Mouse (Mus musculus): ENCODE data around the gene Gm28042. TPM values are rescaled to one million over a fixed set of nuclear protein-coding genes. Genes with fewer than 3 reads are reported as not detected.
A peak's percentile ranks its signal among the peaks of the same experiment; 100 is the strongest.

Gene Gm28042
- polyA plus RNA-seq, 1 experiment from 2014 or later: 0.89 TPM

- no peak overlapping the region for H3K4me3 ChIP-seq (replicated peaks; ENCODE audit: low read depth, low read length)
- DNase-seq (ENCODE audit: low spot score) (peak; percentile 40), ATAC-seq (replicated peaks; ENCODE audit: low FRiP score, low read depth) (peak; percentile 20; the same call in 1 of the 2 replicates)
- 0 out of 2 replicates have a peak, but pooled peaks cover 5% of the 10 kb centered on the region for H3K4me1 ChIP-seq (replicated peaks; ENCODE audit: insufficient read depth, low read length)
- H3K36me3 ChIP-seq (ENCODE audit: insufficient read depth, low read length): no peaks in the 10 kb centered on the region
- H3K27me3 ChIP-seq (ENCODE audit: insufficient read depth, low read length): no peaks in the 10 kb centered on the region
- 26% methylated on average over 6 of the region's 6 CpGs for WGBS
- peak overlapping the region; percentile 27 for H3K27ac ChIP-seq
- H3K4me2 ChIP-seq (ENCODE audit: low read length): no peak overlapping the region
- H3K9me3 ChIP-seq (replicated peaks; ENCODE audit: low read length): no peaks in the 10 kb centered on the region
- no peak for TF ChIP-seq CTCF (IDR thresholded peaks at IDR 0.05; ENCODE audit: low read depth)
- H3K9ac ChIP-seq (ENCODE audit: low read depth, low read length): no peak overlapping the region
Observed at GRCm38 (mm10) chr2:120060190-120060589, 32.9 kb downstream of the Gm28042 start.

DNA sequence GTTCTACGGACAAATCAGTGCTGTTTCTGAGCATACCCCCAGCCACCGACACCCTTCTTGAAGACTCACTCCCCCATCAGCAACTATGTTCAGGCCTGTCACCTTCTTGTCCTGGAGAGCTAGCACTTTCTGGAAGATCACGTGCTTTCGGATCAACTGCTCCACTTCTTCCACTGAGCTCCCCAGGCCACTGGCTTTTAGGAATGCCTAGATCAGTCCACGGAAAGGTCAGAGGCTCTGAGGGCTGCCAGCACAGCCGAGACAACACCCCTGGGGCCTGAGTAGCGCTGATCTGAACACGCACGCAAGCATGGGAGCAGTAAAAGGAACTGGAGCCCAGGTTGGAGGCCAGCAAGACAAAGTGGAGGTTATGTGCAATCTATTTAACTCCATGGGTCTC, 33.4 kb downstream of the Gm28042 start:
- ATAC-seq (replicated peaks; ENCODE audit: low FRiP score, low read depth) (peak; percentile 57; the same call in 1 of the 2 replicates), DNase-seq (ENCODE audit: low spot score) (peak; percentile 68)
- TF ChIP-seq CTCF (IDR thresholded peaks at IDR 0.05; ENCODE audit: low read depth): no peak
- Histone ChIP-seq H3K4me1 (replicated peaks; ENCODE audit: insufficient read depth, low read length) (0 out of 2 replicates have a peak, but pooled peaks cover 5% of the 10 kb centered on the region), H3K9ac (ENCODE audit: low read depth, low read length) (no peak overlapping the region), H3K4me2 (ENCODE audit: low read length) (no peak overlapping the region), H3K9me3 (replicated peaks; ENCODE audit: low read length) (no peaks in the 10 kb centered on the region), H3K36me3 (ENCODE audit: insufficient read depth, low read length) (no peaks in the 10 kb centered on the region), H3K27me3 (ENCODE audit: insufficient read depth, low read length) (no peaks in the 10 kb centered on the region), H3K27ac (peak overlapping the region; percentile 27), H3K4me3 (replicated peaks; ENCODE audit: low read depth, low read length) (no peak overlapping the region)
- 26% methylated on average over 9 of the region's 9 CpGs for WGBS

- Histone ChIP-seq H3K4me1 (replicated peaks; ENCODE audit: insufficient read depth, low read length) (0 out of 2 replicates have a peak, but pooled peaks cover 5% of the 10 kb centered on the region), H3K9me3 (replicated peaks; ENCODE audit: low read length) (no peaks in the 10 kb centered on the region), H3K4me2 (ENCODE audit: low read length) (no peak overlapping the region), H3K36me3 (ENCODE audit: insufficient read depth, low read length) (no peaks in the 10 kb centered on the region), H3K27me3 (ENCODE audit: insufficient read depth, low read length) (no peaks in the 10 kb centered on the region), H3K9ac (ENCODE audit: low read depth, low read length) (no peak overlapping the region), H3K27ac (no peak overlapping the region), H3K4me3 (replicated peaks; ENCODE audit: low read depth, low read length) (no peak overlapping the region)
- no peak for ATAC-seq (replicated peaks; ENCODE audit: low FRiP score, low read depth)
- no peak for DNase-seq (ENCODE audit: low spot score)
- no peak for TF ChIP-seq CTCF (IDR thresholded peaks at IDR 0.05; ENCODE audit: low read depth)
- 76% methylated on average over 8 of the region's 8 CpGs for WGBS
Observed at GRCm38 (mm10) chr2:120062248-120062647, 35.0 kb downstream of the Gm28042 start.

DNA sequence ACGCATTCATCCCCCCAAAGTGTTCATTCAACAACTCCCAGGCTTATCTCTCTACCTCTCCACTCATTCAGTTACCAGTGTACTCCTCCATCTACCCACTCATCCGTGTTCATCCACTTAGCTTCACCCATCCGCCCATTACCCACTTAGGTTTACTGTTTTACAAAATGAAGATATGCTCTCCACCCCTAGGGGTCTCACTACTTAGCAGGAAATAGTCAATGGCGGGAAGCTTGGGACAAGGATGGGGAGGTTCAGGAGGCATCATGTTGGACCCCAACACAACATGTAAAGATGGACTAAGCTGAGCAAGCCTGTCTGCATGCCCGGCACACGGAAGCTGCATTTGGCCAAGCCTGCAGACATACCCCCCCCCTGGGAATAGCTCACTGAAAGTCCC, 37.3 kb downstream of the Gm28042 start:
- H3K27me3 ChIP-seq (ENCODE audit: insufficient read depth, low read length): no peaks in the 10 kb centered on the region
- no peak for DNase-seq (ENCODE audit: low spot score)
- no peaks in the 10 kb centered on the region for H3K9me3 ChIP-seq (replicated peaks; ENCODE audit: low read length)
- ATAC-seq (replicated peaks; ENCODE audit: low FRiP score, low read depth): no peak
- no peaks in the 10 kb centered on the region for H3K36me3 ChIP-seq (ENCODE audit: insufficient read depth, low read length)
- no peak overlapping the region for H3K27ac ChIP-seq
- no peak overlapping the region for H3K4me2 ChIP-seq (ENCODE audit: low read length)
- no peak overlapping the region for H3K4me3 ChIP-seq (replicated peaks; ENCODE audit: low read depth, low read length)
- TF ChIP-seq CTCF (IDR thresholded peaks at IDR 0.05; ENCODE audit: low read depth): peak; percentile 54
- no peak overlapping the region for H3K9ac ChIP-seq (ENCODE audit: low read depth, low read length)
- 85% methylated on average over 6 of the region's 6 CpGs for WGBS
- H3K4me1 ChIP-seq (replicated peaks; ENCODE audit: insufficient read depth, low read length): 0 out of 2 replicates have a peak, but pooled peaks cover 5% of the 10 kb centered on the region

- TF ChIP-seq CTCF (IDR thresholded peaks at IDR 0.05; ENCODE audit: low read depth): no peak
- no peak overlapping the region for H3K27ac ChIP-seq
- 90% methylated on average over 10 of the region's 10 CpGs for WGBS
- no peaks in the 10 kb centered on the region for H3K27me3 ChIP-seq (ENCODE audit: insufficient read depth, low read length)
- no peaks in the 10 kb centered on the region for H3K36me3 ChIP-seq (ENCODE audit: insufficient read depth, low read length)
- no peak overlapping the region for H3K4me3 ChIP-seq (replicated peaks; ENCODE audit: low read depth, low read length)
- H3K4me2 ChIP-seq (ENCODE audit: low read length): no peak overlapping the region
- ATAC-seq (replicated peaks; ENCODE audit: low FRiP score, low read depth): no peak
- DNase-seq (ENCODE audit: low spot score): no peak
- H3K4me1 ChIP-seq (replicated peaks; ENCODE audit: insufficient read depth, low read length): 0 out of 2 replicates have a peak, but pooled peaks cover 5% of the 10 kb centered on the region
- H3K9ac ChIP-seq (ENCODE audit: low read depth, low read length): no peak overlapping the region
- H3K9me3 ChIP-seq (replicated peaks; ENCODE audit: low read length): no peaks in the 10 kb centered on the region
Observed at GRCm38 (mm10) chr2:120065243-120065642, 38.0 kb downstream of the Gm28042 start.

- ATAC-seq (replicated peaks; ENCODE audit: low FRiP score, low read depth): no peak
- Histone ChIP-seq H3K4me3 (replicated peaks; ENCODE audit: low read depth, low read length) (no peak overlapping the region), H3K27me3 (ENCODE audit: insufficient read depth, low read length) (no peaks in the 10 kb centered on the region), H3K27ac (no peak overlapping the region), H3K4me1 (replicated peaks; ENCODE audit: insufficient read depth, low read length) (0 out of 2 replicates have a peak, but pooled peaks cover 2% of the 10 kb centered on the region), H3K9me3 (replicated peaks; ENCODE audit: low read length) (no peaks in the 10 kb centered on the region), H3K4me2 (ENCODE audit: low read length) (no peak overlapping the region), H3K36me3 (ENCODE audit: insufficient read depth, low read length) (no peaks in the 10 kb centered on the region), H3K9ac (ENCODE audit: low read depth, low read length) (no peak overlapping the region)
- 78% methylated on average over 3 of the region's 3 CpGs for WGBS
- no peak for TF ChIP-seq CTCF (IDR thresholded peaks at IDR 0.05; ENCODE audit: low read depth)
- DNase-seq (ENCODE audit: low spot score): no peak
Observed at GRCm38 (mm10) chr2:120066224-120066623, 38.9 kb downstream of the Gm28042 start.

Measured in kidney, postnatal 0 days (tissue).